Mouse (Mus musculus): Measurements from ENCODE around the gene Gm4792.

Gm4792 gene

DNA sequence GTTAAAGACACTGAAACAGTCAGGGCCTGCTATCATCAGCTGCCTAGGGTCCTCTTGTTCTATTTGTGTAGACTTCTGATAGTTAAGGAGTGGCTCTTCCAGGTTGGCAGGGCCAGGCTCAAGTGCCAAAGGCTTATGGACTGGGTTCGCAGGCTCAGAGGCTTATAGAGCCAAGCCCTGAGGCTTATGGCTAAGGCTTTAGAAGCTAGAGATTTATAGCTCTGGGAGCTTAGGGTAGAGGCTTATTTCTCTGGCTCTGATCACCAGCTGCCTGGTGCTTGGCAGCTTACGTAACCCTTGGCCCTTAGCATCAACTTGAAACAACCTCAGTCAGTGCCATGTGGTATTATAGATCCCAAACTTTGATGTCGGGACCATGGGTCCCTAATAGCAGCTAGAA lies at the start of gene Gm4792:
Gm4792 (minus strand) TSS at position 233 of the 400 bp plus-strand sequence.
- in situ Hi-C loops (cut with MboI; ENCODE audit: unreplicated experiment in 2 of 2) = no loop called here

DNA sequence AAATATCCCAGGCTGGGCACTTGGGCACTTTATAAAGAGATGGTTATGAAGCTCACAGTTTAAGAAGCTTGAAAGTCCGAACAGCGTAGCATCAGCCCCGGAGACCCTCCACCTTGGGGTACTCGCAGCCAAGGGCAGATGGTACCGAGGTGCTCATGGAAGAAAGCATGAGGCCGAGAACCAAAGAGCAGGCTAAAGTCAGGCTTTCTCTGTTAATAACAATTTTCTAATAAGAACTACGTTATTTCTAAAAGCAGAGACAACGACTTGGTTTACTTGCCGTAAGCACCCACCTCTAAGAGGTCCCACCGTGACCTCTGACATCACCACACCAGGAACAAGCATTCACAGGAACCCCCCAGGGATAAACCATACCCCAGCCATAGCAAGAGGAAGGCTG lies 49.5 kb upstream of the Gm4792 start:
- in situ Hi-C loops (cut with MboI; ENCODE audit: unreplicated experiment in 2 of 2) = no loop called here

DNA sequence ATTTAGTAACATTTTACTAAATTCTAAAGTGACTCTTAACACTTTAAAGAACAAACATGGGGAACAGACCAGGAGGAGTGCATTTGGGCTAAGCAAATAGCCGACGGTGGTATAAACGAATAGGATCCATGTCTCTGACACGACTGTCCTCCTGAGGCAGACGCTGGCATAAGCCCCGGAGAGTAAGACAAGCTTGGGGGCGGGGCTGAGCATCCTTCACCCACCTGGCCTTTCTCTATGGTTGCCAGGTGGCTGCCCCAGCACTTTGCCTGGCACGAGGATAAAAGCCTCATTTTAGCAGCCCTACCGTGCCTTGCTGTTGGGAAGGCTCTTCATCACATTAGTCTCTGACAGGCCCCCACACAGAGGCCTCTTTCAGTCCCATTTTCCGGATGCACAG lies 48.8 kb upstream of the Gm4792 start:
- in situ Hi-C loops (cut with MboI; ENCODE audit: unreplicated experiment in 2 of 2) = no loop called here

DNA sequence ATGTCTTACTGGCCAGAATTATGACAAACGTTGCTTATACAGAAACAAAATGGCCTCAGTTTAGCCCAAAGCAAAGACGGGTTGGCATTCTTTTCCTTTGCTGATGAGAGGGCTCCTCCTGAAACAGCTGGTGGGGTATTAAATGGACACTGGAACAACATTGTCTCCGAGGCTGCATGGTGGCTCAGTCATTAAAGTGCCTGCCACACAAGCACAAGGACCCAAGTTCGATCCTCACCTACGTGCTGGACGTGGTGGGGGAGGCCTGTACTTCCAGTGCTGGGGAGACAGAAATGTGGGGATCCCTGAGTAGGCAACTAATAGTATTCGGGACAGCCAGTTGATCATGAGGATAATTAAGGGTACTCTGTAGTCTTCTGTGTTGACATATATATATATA lies 48.1 kb upstream of the Gm4792 start:
- in situ Hi-C loops (cut with MboI; ENCODE audit: unreplicated experiment in 2 of 2) = no loop called here

DNA sequence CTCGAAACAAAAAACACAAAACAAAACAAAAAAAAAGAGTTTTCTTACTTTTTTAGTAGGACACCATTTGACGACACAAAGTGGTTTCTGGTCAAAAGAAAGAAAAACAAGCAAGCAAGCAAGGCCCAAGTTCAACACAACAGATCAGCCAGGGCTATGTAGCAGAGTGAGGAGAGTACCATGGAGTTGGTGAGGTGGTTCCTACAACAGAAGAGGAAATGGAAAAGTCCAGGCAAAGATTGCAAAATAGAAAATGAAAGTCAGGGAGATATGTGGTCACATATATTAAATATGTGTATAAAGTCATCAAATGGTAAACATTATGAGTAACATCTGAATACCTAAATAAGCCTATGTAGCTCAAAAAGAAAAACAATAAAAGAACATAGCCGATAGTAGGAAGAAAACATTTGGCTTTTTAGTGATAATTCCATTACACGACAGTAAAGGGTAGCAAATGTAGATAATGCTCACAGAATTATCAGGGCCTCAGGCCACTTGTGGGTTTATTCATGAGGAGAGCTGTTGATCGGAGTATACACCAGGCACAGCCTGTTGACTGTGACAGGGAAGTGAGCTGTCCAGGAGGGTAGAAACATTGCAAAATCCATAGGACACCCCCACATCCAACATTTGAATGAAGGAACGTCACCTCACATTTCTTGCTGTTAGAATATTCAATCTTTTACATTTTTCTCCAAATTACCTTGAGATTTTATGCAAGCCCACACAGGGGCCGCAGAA lies 47.2 kb upstream of the Gm4792 start:
- in situ Hi-C loops (cut with MboI; ENCODE audit: unreplicated experiment in 2 of 2) = no loop called here

DNA sequence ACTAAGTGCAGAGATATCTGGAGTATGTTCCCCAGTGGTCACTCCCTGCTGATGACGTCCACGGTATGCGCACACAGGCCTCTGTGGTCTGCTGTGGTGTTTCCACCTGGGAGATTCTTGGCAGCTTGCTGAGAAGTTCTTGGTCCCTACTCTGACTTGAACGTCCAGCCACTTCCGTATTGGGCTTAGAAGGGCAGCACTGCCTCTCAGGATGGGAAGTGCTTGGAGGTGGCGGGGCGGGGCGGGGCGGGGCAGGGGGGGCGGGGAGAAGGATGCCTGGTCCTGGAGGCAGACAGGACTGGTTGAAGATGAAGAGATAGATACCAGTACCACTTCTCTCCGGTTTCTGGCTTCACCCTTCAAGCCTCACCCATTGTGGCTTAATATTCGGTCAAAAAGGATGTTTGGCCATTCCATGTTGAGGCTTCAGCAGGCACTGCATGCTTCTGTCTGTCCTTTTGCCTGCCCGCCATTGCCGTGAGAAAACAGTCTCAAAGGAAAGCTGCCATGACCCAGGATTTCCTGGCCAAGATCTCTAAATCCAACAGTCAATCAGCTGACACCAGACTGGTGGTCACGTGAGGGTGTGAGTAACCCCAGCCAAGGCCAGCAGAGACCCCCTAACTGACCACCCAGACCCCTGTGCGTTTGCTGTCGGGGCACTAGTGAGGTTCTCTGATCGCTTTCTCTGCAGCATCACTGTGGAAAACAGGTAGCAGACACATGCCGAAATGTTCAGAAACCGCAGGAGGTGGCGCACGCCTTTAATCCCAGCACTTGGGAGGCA lies 46.3 kb upstream of the Gm4792 start:
- in situ Hi-C loops (cut with MboI; ENCODE audit: unreplicated experiment in 2 of 2) = no loop called here

DNA sequence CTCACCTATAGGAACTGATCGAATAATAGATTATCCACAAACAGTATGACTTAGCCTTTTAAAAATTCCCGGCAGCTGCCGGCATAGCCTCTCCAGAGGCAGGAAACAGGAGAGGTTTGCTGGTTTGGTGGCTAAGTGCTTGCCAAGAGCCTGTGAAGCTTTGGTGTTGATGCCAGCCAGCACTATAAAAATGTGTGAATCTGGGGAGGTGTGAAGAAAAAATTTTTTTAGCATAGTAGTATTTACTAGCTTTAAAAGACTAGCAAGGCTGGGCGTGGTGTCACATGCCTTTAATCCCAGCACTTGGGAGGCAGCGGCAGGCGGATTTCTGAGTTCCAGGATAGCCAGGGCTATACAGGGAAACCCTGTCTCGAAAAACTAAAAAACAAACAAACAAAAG lies 45.1 kb upstream of the Gm4792 start:
- in situ Hi-C loops (cut with MboI; ENCODE audit: unreplicated experiment in 2 of 2) = no loop called here

DNA sequence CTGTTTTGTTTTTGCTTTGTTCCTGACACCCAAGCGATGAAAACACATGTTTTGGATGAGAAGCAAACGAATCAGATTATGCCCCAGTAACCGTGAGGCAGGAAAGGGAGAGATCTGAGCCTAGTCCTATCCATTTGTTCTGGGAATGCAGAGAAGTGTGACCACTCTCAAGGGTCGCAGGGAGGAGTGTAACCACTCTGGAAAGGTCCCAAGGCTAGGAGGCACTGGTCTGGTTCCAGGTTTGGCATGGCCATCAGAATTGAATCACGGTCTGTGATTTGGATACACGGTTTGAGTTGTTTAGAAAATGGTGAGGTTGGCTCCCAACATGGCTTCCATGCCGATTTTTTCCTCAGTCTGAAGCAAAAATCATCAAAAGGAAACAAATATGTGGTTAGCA lies 43.8 kb upstream of the Gm4792 start:
- in situ Hi-C loops (cut with MboI; ENCODE audit: unreplicated experiment in 2 of 2) = no loop called here

DNA sequence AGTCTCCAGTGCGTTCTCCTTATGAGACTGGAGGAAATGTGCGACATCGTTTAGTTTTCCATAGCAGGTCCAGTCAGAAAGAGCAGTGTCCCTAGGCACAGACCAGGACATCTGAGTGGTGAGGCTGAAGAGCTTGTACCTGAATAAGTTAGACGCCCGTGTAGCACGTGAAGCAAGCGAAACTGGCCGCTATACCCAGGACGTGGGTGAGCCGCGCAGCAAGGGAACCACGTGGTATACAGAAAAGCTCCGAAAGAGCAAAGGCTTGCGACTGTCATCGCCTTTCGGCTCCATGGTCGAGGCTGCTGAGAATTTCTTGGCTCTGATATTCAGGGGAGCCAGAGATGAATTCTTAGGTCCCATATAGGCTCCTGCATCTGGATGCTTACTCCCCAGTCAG lies 43.0 kb upstream of the Gm4792 start:
- in situ Hi-C loops (cut with MboI; ENCODE audit: unreplicated experiment in 2 of 2) = no loop called here

DNA sequence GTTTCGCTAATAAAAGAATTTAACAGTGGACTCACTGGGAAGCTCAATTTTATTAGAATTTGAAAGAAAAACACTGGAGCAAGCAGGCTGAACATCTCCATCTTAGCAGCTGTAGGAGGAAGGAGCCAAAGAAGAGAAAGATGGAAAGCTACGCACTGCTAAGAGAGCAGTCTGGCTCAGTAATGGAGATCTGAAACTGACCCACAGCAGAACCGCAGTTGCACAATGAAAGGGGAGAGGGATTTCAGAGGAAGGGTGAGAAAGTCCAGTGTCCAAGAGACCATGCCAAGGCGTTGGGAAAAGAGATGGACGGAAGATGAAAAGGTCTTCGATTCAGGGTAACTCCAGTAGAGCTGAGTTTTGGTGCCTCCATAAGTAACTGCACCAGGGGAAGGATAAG lies 37.6 kb upstream of the Gm4792 start:
- in situ Hi-C loops (cut with MboI; ENCODE audit: unreplicated experiment in 2 of 2) = no loop called here

DNA sequence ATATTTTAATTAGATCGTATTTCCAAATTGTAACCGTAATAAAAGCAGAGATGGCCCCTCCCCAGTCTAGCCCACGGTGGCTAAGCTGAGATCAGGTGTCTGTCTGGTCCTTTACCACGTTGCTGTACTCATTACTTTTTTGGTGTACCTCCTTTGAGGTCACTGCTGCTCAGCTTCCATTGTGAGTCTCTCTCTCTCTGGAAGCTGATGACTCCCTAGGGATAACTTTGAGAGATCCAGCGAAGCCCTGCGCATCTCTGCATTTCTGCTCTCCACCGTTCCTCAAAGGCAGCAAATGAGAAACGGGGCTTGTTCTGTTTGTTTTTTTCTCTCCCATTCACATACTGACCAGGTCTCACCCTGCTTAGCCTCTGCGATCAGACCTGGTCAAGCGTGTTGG lies 36.5 kb upstream of the Gm4792 start:
- in situ Hi-C loops (cut with MboI; ENCODE audit: unreplicated experiment in 2 of 2) = no loop called here

DNA sequence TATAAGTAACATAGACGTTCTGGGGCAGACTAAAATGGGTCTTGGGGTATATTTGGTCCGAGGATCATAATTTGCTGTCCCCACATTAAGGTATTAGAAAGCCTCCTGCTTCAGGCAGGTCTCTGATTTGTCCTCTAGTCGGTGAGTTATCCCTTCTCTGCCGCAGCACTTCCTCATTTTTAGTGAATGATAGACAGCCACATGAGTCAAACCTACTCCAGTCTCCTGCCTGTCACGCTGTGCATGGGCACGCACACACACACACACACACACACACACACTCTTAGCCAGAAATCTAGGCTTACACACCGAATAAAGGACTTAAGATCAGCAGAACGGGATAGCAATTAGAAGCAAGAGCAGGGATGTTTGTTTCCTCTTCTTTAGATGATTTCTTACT lies 34.8 kb upstream of the Gm4792 start:
- in situ Hi-C loops (cut with MboI; ENCODE audit: unreplicated experiment in 2 of 2) = no loop called here

DNA sequence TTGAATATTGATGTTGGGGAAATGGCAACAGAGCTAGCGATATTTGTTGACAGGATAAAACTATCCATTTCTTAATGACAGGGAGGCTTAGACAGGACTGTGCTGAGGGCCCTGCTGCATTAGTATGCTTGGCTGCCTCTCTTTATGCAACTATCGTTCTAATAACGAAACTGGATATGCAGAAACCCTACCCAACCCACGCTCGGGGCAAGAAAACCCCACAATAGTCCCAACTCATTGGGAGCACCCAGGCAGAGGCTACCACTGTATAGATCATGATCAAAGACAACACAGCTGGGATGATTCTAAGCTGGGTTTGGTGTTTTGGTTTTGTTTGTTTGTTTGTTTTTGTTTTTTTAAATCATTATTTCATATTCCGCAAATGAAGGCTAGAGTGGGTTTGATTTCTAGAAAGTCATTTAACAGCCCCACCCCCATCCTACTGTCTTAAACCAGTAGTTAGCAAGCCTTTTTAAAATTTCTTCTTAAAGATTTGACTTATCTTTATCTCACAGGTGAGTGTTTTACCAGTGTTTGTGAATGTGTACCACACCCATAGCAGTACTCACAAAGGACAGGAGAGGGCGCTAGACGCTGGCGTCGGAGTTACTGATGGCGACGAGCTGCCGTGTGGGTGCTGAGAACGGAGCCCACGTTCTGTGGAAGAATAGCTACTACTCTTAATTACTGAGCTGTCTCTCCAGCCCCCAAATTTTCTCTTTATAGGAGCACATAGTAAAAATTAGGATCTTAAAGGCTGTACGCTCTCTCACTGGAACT lies 34.0 kb upstream of the Gm4792 start:
- in situ Hi-C loops (cut with MboI; ENCODE audit: unreplicated experiment in 2 of 2) = no loop called here

DNA sequence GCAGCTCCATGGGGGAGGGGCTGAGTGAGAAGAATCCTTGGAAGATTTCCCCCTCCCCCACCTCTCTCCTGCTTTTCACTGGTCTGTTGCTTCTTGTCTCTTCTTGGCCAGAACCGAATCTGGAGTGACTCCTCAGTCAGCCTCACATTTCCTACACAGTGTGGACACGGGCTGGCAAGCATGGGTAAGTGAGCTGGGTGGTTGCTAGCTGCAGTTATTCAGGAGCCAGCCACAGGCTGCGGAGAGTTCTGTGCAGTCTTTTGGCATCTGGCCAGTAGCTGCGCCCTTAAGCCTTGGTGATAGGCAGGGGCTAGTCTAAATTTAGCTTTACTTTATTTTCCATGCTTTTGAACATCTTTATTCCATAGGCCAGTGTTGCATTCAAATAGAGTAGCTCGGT lies 31.5 kb upstream of the Gm4792 start:
- in situ Hi-C loops (cut with MboI; ENCODE audit: unreplicated experiment in 2 of 2) = no loop called here

DNA sequence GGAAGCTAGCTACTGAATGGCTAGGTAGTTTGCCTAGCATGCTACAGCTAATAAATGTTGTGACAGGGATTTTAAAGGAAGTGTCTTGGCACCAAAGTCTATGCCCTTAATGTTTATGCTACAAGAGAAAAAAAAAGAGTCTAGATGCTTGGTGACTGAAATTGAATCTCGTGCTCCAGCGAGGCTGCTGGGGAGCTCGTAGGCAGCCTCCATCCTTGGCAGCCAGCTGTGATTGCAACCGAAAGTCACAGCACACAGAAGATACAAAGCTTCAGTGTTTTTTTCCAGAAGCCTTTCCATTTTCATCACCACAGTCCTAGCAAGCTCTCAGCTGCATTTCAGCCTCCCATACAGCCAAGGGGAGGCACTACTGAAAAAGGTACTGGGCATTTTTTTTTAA lies 20.1 kb upstream of the Gm4792 start:
- in situ Hi-C loops (cut with MboI; ENCODE audit: unreplicated experiment in 2 of 2) = no loop called here

DNA sequence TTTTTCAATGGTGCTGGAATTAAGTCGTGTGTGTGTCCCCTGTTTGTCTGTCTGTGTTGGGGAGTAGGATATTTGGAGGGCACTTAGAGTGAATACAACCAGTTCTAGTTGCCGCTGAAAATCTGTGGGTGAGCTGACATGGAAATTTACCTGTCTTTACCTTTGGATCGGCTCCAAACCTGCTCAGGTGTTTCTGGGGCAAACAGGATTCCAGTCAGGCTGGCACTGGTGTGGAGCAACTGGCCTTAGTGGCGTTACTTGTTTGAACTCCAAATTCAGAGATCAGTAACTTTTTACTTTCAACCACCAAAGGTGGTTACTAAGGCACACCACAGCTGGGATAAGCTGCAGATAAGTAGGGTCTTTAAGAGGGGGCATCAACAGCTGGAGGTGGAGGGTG lies 14.6 kb upstream of the Gm4792 start:
- in situ Hi-C loops (cut with MboI; ENCODE audit: unreplicated experiment in 2 of 2) = no loop called here

DNA sequence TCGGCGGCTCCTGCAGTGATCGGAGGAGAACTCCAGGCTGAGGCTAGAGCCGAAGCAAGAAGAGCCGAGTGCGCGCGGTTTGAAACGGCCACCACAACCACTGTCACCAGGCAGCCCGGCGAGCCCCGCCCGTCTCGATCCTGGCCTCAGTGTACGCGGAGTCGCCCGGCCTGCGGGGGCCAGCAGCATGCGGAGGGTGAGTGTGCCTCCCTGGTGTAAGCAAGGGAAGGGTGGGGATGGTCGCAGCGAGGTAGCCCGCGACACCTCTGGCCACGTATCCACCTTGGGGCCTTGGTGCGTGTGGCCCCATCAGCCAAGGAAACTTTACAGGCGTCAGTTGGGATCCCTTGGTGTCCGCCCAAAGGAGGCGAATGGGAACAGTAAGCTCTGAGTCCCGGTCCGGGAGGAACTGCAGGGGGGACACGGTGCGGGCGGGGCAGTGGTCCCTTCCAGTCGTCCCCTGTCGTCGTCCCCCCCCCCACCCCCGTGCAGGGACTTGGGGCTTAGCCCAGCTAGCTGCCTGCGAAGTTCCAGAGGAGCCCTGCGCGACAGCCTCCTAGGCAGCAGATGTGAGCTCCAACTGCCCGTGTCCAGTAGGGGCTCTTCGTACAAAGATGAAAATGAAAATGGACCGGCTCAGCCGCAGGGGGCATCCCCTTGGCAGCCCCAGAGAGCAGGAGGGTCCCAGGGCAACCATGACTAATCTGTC lies 13.7 kb upstream of the Gm4792 start:
- in situ Hi-C loops (cut with MboI; ENCODE audit: unreplicated experiment in 2 of 2) = no loop called here

DNA sequence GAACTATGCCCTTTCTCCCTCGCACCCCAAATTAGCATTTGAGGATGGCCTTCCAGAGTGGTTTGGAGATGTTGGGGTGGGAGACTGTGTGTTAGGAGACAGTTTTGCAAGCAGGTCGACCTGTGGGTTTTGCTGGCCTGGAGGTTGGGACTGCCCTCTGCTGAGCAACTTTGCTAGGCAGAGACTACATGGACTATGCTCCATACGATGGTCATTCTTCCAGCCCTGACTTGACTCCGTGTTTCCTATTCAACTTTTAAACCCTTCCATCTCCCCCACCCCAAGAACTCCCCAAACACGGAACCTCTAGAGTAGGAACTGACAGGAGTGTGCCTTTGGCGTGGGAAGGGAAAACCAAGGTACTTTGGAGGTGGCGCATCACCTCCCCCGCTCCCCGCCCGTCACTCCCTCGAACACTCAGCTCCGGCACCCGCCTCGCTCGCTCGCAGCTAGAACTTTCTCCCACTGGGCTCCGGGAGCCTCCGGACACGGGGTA lies 13.1 kb upstream of the Gm4792 start, which contains the start of gene Tmcc3:
Tmcc3 (plus strand) TSS at position 439 of the 496 bp plus-strand sequence.
- in situ Hi-C loops (cut with MboI; ENCODE audit: unreplicated experiment in 2 of 2) = no loop called here

DNA sequence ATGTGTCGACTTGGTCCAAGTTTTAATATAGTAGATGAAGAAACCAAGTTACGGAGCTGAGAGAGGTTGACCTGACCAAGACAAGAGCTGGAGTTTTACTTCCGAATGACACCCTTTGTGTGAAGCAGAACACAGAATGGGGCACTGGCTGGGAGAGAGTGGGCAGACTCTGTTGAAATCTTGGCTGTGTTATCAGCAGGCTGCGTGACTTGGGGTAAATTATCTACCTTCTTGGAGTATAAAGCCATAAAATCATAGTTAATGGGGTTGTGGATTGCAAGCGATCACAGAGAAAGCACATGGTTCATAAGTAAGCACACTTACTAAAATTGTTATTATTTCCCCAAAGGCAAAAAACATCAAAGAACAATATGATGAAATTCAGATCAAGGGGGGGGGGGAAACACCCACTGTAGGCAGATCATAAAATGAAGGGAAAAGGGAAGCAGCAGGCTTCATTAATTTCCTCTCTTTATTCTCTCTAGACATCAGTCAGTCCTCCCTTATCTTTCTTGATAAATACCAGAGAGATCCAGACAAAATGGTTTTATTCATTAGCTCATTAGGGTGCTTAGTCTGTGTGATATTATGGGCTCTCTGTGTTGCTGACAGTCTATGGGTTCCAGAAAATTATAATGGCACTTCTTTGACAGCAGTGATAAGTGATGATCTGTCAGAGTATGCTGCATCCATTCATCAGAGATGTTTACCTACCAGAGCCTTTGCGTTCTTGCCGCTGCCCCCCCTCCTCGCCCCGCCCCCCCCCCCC lies 12.2 kb upstream of the Gm4792 start:
- in situ Hi-C loops (cut with MboI; ENCODE audit: unreplicated experiment in 2 of 2) = no loop called here

DNA sequence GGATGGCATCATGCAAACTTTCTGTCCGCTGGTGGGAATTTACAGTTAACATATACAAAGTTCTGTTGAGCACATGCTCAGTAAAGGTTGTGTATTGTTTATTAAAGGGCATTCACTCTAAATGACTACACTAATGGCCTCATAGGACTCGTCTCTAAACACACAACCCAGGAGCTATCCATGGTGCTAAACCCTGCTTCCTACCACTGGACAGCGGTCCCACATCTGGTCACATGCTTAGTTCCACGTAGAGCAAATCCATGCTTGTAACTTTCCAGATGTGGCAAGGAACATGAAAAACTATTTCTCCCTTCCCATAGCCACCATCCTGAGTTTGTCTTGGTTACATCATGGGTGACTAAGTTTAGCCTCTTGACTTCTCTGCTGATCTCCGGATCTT lies 7.0 kb upstream of the Gm4792 start:
- in situ Hi-C loops (cut with MboI; ENCODE audit: unreplicated experiment in 2 of 2) = no loop called here

All from v-Abl transformed pro-B cells (cell line).